Mouse (Mus musculus) thymus, postnatal 0 days (tissue): ENCODE measurements around the gene Cdc20b. TPM values are rescaled to one million over a fixed set of nuclear protein-coding genes. Genes with fewer than 3 reads are reported as not detected.
A peak's percentile ranks its signal among the peaks of the same experiment; 100 is the strongest.

Source experiments
- DNase-seq: peaks from one replicate; pipeline ENCODE4 v3.0.0-alpha.2; 2015; ENCODE audit warnings: low spot score
- polyA plus RNA-seq: library from polyadenylated mRNA; unstranded; fragments of >200 nt; fragmentation: Nextera tagmentation; extraction: Ambion mirVana; gene quantifications from 2 replicates; pipeline ENCODE4 v1.2.1, GENCODE M21; 2015

Gene Cdc20b
- polyA plus RNA-seq, 1 experiment from 2014 or later: 0.22 TPM

DNA sequence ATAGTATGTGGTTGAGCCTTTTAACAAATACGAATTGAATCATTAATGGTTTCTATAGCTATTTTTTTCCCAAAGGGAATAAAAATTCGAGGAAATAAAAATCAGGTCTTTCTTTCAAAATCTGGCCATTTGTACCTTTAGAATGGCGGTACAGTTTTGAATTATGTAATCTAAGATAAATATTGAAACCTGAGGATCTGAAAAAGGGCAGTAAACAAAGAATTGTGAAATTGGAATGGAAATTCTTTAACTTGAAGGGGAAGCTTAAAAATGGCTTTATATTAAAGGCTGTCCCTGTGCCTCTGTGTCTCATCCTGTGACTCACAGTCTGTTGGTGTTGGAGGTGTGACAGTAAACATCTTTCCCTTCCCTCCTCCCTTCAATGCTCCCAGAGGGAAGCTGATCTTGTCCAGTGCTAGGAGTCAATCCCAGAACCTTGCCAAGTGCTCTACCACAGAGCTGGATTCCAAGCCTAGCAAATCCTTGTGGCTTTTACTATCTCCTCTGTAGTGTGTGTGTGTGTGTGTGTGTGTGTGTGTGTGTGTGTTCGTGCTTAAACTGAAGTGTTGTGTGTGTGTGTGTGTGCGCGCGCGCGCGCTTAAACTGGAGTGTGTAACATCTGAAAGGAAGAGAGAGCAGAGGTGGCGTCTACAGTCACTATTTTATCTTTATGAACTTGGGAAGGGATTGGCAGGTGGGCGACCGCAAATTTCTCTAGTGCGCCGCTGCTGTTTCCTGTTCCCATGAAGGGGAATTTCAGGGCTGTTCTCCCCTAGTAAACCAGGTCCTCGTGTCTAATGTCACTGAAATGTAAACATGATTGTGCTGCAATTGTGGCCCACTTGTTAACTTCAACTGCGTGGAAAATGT is 11.4 kb upstream of the Cdc20b start:
- DNase-seq: peak; percentile 69

DNA sequence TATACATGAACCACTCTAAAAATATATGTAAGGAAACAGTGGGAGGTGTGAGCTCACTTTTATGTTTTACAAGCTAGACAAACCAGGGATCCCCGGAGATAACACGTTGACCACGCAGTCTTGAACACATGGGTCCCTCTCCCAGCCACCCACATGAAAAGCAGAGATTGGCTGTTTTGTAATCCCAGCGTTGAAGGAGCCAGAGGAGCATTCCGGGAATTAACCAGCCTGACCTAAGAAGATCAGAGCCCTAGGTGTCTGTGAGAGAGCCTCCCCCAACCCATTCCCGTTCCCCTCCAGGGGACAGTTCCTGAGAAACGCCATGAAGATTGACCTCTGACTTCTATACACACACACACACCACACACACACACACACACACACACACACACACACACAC is 3.6 kb upstream of the Cdc20b start:
- no peak for DNase-seq

DNA sequence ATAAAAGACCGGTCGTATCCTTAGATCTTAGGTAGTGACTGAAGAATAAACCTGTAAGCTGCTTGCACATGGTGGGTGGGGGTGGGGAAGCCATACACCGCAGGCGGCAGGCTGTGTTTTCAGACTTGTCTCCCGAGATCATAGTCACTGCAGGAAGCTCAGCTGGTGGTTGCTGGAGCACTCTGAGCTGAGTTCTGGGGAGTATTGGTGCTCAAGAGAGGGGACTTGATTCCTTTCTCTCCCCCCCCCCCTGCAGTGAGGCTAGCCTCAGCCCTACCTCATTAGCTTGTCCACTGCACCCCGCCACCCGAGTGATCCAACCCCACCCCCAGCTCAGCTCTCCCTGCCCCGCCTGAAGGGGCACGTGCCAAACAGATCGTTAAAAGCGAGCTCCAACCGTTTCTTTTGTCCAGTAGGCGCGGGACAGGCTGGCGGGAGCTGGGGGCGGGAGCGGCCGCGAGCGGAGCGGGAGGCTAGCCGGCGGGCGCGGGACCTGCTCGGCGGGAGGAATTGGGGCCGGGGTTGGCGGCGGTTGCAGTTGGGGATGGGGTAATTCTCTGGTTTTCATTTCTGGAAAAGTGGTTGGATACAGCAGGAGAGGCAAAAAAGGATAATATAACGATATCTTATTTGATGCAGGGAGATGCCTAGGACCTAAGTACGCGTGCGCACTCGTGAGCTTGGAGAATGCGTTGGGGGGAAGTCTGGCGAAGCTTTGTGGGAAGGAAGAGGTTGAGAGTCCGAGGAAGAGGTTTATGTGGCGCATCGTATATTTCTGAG is 2.9 kb upstream of the Cdc20b start:
- DNase-seq: peak; percentile 88

DNA sequence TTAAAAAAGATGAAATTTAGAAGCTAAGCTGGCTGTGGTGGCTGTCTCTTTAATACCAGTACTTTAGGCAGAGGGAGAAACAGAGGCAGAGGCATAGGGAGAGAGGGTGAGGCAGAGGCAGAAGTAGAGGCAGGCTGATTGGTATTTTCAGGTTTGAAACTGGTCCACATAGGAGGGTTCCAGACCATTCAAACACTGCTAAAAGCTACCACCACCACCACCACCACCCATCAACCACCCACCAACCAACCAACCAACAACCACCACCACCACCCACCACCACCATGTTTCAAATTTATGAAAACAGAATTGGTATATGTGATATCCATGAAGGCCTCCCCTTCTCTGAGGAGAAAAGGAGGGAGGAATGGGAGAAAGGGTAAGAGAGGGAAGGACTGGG is 2.1 kb upstream of the Cdc20b start:
- no peak for DNase-seq

DNA sequence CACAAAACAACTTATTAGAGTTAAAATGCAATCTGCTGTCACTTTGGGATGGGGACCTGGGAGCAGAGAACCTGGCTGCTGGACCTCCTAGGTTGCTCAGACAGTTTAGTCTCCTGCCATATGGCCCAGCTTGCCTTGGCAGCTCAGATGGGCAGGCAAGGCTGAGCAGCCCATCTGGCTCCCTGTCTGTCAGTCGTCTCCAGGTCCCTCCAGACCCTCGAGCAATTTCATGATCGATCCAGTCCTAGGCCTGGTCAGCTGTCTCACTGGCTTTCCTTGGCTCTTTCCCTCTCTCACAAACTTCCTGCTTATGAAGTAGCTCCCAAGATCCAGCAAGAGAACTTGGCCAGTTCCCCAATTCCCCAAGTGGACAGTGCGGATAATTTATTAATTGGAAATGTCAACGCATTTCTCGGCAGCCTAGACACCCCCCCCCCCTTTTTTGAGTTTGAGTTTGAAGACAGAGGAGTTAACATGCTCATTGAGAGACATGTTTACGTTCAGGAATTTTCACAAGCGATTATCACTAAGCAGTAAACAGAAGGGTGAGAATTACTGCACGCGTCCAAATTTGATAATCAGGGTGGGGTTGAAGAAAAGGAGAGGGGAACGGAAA is 532 bp upstream of the Cdc20b start:
- DNase-seq: no peak

DNA sequence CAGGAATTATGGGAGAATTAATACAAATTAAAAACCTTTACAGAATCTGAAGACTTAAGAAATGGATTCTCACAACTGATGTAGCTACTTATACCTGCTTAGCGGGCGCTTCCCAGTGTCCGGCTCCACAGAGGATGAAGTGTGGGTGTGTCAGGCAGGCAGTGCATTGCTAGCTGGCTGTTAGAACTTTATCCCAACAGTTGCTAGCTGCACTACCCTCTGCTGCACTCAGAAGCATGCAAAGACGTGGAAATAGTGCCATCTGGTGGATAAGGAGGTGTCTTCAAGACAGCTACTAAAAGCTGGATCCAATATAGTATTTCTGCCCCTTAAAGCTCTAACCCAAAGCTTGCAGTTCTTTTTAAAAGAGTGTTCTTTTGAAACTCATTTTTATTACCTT is 941 bp downstream of the Cdc20b start:
- DNase-seq: peak; percentile 93

DNA sequence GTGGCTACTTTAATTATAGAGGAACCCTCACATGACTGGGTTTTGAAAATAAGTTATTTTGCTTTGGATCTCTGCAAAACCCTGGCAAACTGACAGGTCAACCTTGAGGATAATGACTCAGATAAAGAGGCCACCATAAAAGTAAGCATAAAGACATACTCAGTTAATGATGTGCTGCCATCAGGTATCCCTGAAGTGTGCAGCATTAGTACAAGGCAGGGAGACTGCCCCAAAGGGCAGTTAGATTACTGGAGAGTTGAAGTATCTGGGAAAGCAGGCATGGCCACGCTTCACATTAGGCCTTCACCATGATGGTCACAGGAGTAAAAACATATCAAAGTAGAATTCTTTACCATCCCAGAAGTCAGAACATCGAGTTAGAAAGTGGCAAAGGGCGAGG is 10.0 kb downstream of the Cdc20b start:
- no peak for DNase-seq

DNA sequence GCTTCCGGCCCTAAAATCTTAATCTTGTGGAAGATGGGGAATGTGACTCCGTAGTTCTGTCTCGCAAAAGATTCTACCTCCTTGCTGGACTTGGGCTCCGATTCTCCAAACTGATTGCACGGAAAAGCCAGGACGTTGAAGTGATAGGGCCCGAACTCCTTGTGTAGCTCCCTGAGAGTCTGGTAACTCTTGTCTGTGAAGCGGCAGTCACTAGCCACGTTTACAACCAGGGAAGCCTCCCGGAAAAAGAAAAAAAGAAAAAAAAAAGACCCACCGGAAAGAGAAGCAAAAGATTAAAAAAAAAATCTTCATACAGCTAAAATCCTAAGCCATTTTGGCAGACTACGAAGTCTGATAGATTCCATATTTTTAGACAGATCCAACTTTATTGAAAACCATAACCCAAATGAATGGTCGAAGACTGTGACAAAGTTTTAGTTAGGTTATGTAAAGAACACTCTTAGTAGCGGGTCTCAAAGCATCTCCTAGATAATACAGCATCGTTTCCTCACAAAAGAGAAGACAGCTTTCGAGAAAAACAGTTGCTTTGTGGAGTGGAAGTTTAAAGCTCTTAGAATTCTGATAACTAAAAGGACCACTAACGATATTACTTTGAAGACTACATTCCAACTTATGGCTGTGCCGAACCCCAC is 10.7 kb downstream of the Cdc20b start:
- DNase-seq: no peak

DNA sequence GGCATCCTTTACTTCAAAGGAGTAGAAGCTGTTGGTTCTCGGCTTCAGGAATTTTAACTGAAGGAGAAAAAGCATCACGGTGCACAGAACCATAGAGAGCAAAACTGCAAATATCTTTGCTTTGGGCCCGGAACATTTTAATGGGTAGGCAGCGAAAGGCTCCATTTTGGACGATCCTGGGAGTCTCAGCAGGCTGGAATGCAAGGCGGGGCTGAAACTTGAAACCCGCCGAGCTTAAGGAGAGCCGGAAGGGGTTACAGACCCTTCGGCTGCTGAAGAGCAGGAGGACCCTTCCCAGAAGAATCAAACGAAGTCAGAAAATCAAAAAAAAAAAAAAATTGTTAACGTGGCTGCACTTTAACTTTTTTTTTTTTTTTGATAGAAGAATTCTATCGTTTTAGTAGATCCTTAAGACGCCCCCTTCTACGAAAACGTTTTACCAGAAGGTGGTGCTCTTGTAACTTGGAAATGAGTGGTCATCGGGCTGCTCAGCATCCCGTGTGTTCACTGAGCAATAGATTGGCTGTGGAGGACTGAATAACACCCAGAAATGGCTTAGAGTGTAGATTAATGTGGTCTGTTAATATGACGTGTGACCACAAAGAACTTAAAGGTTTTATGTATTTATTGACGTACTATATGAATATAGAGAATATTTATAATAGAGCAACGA is 11.4 kb downstream of the Cdc20b start, which contains the start of gene Gpx8:
Gene Gpx8 (minus strand): TSS at position 200 of the 673 bp plus-strand sequence.
- peak; percentile 67 for DNase-seq

DNA sequence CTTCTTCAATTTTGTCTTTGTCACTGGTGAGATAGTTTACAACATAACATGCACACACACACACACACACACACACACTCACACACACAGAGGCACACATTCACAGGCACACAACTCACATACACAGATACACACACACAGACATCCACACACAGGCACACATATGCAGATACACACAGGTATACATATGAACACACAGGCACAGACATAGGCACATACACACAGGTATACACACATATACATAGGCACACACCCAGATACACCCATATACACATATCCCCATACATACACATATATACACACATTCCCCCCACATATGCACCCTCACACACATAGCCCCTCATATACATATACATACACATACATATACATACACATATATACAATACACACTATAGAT is 12.1 kb downstream of the Cdc20b start:
- no peak for DNase-seq

DNA sequence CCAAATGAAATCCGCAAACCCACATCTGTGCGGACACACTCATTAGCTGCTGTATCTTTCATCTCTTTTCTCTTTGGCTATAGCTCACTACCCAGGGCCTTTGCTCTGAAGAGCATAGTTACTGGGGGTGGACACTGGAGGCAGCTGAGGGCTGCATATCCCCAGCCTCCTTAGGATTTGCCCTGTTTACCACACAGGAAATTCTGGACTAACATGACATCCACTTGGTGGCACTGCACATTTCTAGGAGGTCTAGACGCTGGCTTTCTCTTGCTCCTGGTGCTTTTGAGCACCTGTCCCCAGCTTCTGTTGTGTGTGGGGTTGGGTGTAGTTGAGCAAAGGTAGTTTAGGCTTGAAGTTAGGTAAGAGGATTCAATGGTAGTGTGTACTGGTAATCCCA is 12.7 kb downstream of the Cdc20b start:
- DNase-seq: no peak

DNA sequence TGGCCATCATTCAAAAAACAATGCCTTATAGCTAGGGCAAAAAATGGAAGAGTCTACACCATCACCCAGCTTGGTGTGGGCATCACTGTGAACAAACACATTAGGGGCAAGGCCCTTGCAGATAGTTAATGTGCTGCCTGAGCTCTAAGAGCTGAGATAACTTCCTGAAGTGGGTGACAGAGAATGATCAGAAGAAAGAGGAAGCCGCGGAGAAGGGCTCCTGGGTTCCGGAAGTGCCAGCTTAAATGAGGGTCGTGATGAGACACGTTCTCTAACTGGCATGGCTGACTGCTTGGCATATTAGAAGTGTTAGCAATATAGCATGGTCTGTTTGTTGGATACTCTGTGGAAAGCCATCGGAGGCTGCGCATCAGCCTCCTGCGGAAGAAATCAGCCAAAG is 19.3 kb downstream of the Cdc20b start:
- DNase-seq: peak; percentile 58

DNA sequence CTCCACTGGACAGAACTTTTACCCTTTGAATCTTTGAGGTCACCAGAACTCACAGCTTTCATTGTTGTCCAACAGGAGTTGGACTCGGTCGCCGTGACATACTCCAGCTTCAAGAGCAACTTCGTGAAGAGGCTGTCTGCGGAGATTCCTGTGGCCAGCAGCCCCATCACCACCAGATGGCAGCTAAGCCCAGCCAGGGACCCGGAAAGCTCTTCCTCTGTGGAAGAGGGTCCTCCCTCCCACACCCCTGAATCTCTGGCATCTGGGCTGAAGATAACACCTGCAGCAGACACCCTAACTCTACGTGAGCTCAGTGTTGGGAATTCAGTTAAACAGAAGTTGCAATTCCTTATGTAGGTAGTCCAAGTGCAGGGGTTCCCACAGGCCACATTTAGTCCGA is 20.9 kb downstream of the Cdc20b start:
- peak; percentile 21 for DNase-seq

DNA sequence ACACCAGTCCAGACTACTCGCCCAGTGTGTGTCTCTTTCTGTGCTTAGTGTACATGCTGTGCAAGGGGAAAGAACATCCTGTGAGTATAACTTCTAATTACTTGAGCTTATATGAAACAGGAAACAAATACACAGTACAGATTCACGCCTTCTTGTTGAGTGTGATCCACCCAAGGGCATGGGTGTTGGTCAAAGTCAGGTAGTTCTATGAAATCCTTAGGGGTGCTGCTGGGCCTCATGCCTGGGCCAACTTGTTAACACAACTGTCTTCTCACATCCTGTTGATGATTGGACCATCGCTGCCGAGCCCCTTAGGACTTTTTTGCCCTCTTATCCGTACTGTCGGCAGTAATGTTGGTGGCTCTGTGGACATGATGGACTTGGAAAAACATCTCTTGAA is 26.8 kb downstream of the Cdc20b start:
- no peak for DNase-seq

DNA sequence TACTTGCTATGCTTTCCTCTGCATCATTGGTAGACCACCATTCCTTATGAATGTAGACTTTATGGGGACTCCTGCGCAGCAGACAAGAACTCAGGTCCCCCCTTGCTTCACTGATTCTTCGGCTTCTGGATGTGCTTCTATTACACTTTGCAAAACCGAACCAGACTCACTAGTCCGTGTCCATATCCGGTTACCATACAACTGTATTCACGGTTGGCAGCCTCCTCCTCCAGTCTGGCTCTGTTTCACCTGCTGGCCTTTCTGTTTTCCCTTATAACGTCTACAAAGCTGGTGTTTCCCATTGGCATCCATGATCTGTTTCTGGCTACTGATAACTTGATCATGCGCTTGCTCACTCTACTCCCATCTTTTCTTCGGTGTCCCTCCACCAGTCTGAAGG is 29.6 kb downstream of the Cdc20b start:
- no peak for DNase-seq

DNA sequence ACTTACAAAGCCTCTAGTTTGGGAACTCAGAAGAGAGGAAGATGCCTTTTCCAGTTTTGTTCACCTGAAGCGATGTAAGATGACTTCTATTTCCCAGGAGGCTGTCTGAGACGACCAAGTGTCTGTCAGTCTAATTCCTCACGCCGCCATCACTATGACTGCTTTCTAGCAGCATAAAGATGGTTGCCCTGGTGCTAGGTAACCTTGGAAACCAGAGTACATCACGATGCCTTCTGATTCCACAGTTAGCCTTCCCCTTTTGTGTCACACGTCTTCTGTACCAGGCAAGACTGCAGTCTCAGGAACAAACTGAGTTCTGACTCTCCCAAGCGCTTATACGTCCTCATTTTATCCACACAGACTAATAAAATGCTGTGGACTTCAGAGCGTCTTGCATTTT is 44.1 kb downstream of the Cdc20b start:
- DNase-seq: no peak

DNA sequence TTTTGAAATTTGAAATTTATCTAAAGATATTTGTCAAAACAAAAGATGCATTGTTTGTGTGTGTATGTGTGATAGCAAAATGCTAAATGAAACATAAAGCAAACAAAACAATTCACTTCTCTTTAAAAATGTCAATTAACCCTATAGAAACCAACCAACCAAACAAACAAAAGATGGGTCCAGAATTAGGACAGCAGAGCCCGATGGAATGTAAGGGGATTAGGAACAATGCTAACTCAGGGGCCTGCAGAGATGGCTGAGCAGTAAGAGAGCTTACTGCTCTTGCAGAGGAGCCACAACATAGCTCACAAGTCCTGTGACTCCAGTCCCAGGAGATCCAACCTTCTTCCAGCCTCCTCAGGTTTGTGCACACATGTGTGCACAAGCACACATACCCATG is 47.2 kb downstream of the Cdc20b start:
- DNase-seq: no peak

DNA sequence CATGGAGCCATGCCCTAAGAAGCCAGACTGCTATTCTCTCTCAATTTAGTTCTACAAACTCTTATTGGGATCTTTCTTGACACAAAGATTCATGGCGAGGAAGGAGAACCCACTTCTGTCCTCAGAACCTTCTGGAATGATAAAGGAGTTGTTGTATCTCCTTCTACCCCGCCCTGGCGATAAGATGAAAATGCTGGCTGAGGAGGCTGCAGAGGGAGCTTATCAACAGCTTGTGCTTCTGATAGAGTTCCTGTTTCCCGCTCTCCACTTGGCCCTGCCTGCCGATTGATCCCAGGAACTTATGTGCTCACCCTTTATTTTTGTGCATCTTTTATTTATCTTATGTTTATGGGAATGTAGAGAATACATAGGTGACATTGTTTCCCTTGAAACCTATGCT is 49.8 kb downstream of the Cdc20b start:
- no peak for DNase-seq

DNA sequence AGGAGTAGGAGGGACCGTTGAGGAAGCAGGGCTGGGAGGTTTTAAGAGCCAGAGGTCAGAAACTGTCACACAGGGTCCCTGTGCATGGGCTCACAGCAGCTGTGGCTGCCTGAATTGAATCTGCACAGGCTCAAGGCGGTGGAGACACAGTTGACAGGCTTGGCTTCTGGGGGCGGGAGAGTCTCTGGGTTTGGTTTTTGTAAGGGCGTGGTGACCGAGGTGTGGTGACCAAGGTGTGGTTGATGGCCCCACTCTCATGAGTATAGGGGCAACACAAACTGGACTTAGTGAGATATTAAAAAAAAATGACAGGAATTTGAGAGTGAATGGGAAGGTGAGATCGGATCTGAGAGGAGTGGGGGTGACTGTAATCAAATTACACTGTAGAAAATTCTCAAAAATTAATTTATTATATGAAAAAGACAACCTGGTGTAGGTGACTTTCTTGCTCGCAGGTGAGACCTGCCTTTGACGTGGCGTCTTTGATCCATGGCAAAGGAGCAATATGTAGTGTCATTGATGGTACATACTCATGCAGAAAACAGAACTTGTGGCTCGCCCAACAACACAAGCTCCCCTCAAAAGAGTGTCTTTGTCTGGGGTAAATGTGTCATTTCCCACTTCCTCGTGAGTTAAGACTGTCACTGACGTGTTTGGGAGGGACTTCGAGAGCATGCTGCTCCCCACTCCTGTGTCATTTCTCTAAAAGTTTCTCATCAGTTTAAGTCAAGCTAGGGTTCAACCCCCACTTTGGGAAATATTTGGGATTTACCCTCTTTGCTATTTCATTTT is 52.5 kb downstream of the Cdc20b start:
- DNase-seq: peak; percentile 44

DNA sequence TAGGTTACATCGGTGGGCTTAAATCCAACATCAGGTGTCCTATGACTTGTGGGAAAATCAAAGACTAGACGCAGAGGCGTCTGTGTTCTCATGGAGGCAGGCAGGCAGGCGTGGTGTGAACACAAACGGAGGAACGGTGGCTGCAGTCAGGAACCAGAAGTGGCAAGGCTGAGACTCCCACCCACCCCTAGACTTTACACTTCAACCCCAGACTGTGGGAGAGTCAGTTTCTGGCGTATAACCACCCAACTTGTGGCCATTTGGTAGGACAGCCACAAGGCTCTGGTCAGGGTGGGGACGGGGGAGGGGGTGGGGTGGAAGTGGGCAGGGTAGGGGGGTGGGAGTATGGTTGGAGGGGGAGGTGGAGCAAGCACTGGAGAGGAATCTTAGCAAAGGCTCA is 55.6 kb downstream of the Cdc20b start:
- no peak for DNase-seq
